ENCODE assay signal across 8 mouse cellular contexts in the genomic region with DNA sequence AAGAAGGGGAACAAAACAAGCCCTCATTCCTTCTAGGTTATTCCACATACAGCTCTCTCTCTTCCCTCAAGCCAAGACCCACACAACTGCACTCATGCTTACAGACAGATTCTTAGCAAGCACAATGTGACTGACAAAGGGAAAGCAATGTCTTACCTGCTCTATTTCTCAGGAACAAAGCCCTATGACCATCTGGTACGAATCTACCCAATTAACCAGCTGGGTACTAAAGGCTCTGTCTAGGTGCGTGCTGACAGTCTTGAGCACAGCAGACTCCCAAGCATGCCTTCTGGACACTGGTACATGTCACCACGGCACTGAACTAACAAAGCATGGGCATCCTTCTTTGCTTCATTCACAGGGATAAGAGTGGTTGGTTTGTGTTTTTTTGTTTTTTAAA.
DNase-seq lines count a peak whose midpoint lies in the region; ATAC-seq and TF ChIP-seq lines count a peak whose summit lies in the region.
"Had no signal": no experiment of that assay in that cellular context is flagged by ENCODE, and none has a peak within 500 bp of the region (broad histone marks: within the 10 kb centered on the region; RNA-seq: fewer than 3 reads in every experiment).

No protein-coding gene starts in this region.

- no peaks in the 10 kb centered on the region for H3K9me3 ChIP-seq in liver, embryonic 11.5 days (ENCODE audit: control insufficient read depth, low read length)
- H3K9me3 ChIP-seq in embryonic facial prominence, embryonic 11.5 days (replicated peaks; ENCODE audit: control insufficient read depth, low read length): no peaks in the 10 kb centered on the region
- H3K9me3 ChIP-seq in liver, postnatal 0 days (ENCODE audit: low read length): no peaks in the 10 kb centered on the region
- H3K9me3 ChIP-seq: heart, embryonic 10.5 days had no signal

- peak overlapping the region; percentile 45; the same call in 1 of the 2 replicates for H3K27ac ChIP-seq in liver, embryonic 11.5 days (ENCODE audit: low read depth, low read length)
- H3K27ac ChIP-seq in embryonic facial prominence, embryonic 11.5 days (replicated peaks; ENCODE audit: low read depth, low read length): no peak overlapping the region
- H3K27ac ChIP-seq in liver, postnatal 0 days (ENCODE audit: low read depth): peak overlapping the region; percentile 81
- H3K27ac ChIP-seq: heart, embryonic 10.5 days had no signal

- peaks cover 55% of the 10 kb centered on the region for H3K4me1 ChIP-seq in liver, embryonic 11.5 days (replicated peaks; ENCODE audit: control insufficient read depth, insufficient read depth, low read length)
- H3K4me1 ChIP-seq in embryonic facial prominence, embryonic 11.5 days (ENCODE audit: control insufficient read depth, insufficient read depth, low read length): no peaks in the 10 kb centered on the region; the same call in 1 of the 2 replicates
- peaks cover 57% of the 10 kb centered on the region for H3K4me1 ChIP-seq in liver, postnatal 0 days (ENCODE audit: insufficient read depth)

- intact Hi-C loops in left cerebral cortex, postnatal 4 days (cut with DNase I): no loop called here

- H3K36me3 ChIP-seq in liver, embryonic 11.5 days (ENCODE audit: control insufficient read depth, insufficient read depth, low read length): no peaks in the 10 kb centered on the region
- no peaks in the 10 kb centered on the region for H3K36me3 ChIP-seq in embryonic facial prominence, embryonic 11.5 days (replicated peaks; ENCODE audit: control insufficient read depth, insufficient read depth, low read depth, low read length)
- H3K36me3 ChIP-seq in liver, postnatal 0 days (replicated peaks; ENCODE audit: insufficient read depth, low read length): no peaks in the 10 kb centered on the region; the same call in 1 of the 2 replicates
- H3K36me3 ChIP-seq: heart, embryonic 10.5 days had no signal

- no peak for TF ChIP-seq POLR2A in brain, embryonic 14.5 days (IDR thresholded peaks at IDR 0.05; ENCODE audit: borderline replicate concordance, extremely low read depth, insufficient read depth, insufficient read length, poor library complexity, severe bottlenecking)

- H3K4me2 ChIP-seq in liver, embryonic 11.5 days: no peak overlapping the region
- H3K4me2 ChIP-seq in embryonic facial prominence, embryonic 11.5 days (ENCODE audit: low read depth, low read length): no peak overlapping the region
- peak overlapping the region; percentile 6; the same call in 1 of the 2 replicates for H3K4me2 ChIP-seq in liver, postnatal 0 days (ENCODE audit: low read depth, low read length)

- TF ChIP-seq CTCF in brain, embryonic 14.5 days (IDR thresholded peaks at IDR 0.05; ENCODE audit: borderline replicate concordance, extremely low read depth, insufficient read depth, insufficient read length): no peak
- TF ChIP-seq CTCF in liver, postnatal 0 days (IDR thresholded peaks at IDR 0.05; ENCODE audit: low read depth): no peak

- no peak for TF ChIP-seq EP300 in liver, postnatal 0 days (IDR thresholded peaks at IDR 0.05; ENCODE audit: low read depth)

- H3K9ac ChIP-seq in liver, embryonic 11.5 days (ENCODE audit: low read depth, low read length): no peak overlapping the region
- no peak overlapping the region for H3K9ac ChIP-seq in embryonic facial prominence, embryonic 11.5 days (replicated peaks; ENCODE audit: low read length)
- no peak overlapping the region for H3K9ac ChIP-seq in liver, postnatal 0 days (replicated peaks)

- ATAC-seq in liver, embryonic 11.5 days (replicated peaks; ENCODE audit: low FRiP score): no peak
- ATAC-seq in embryonic facial prominence, embryonic 11.5 days (replicated peaks; ENCODE audit: insufficient number of reproducible peaks, low FRiP score, low TSS enrichment, low read depth): no peak
- no peak for ATAC-seq in liver, postnatal 0 days

- WGBS in liver, embryonic 11.5 days: 82% methylated on average over 3 of the region's 3 CpGs
- WGBS in embryonic facial prominence, embryonic 11.5 days: 57% methylated on average over 3 of the region's 3 CpGs
- 69% methylated on average over 3 of the region's 3 CpGs for WGBS in liver, postnatal 0 days (ENCODE audit: insufficient replicate concordance)

- DNase-seq in liver, embryonic 11.5 days (ENCODE audit: low spot score): no peak
- no peak for DNase-seq in liver
- DNase-seq in brain, embryonic 14.5 days (ENCODE audit: low read depth): peak; percentile 46
- peak; percentile 25 for DNase-seq in embryonic facial prominence, embryonic 11.5 days (ENCODE audit: low spot score)
- no peak for DNase-seq in liver, postnatal 0 days
- DNase-seq in adrenal gland, postnatal 10 days: no peak
- no peak for DNase-seq in left cerebral cortex, postnatal 4 days

- no peak overlapping the region for H3K4me3 ChIP-seq in liver, embryonic 11.5 days (ENCODE audit: low read depth, low read length)
- H3K4me3 ChIP-seq in embryonic facial prominence, embryonic 11.5 days (ENCODE audit: low read depth, low read length): no peak overlapping the region
- no peak overlapping the region for H3K4me3 ChIP-seq in liver, postnatal 0 days (ENCODE audit: low read depth, low read length)
- H3K4me3 ChIP-seq: heart, embryonic 10.5 days had no signal

- no peaks in the 10 kb centered on the region for H3K27me3 ChIP-seq in liver, embryonic 11.5 days (replicated peaks; ENCODE audit: control insufficient read depth, insufficient read depth, low read length)
- H3K27me3 ChIP-seq in embryonic facial prominence, embryonic 11.5 days (ENCODE audit: control insufficient read depth, insufficient read depth, low read length): no peaks in the 10 kb centered on the region
- H3K27me3 ChIP-seq in liver, postnatal 0 days (ENCODE audit: insufficient read depth, low read length): no peaks in the 10 kb centered on the region

Comparison
In these comparisons a context has a peak if more than half of its experiments do, and no peak if none do; other contexts are left out.
1. DNase-seq: peak in brain, embryonic 14.5 days (single experiment) and embryonic facial prominence, embryonic 11.5 days (single experiment); none in liver, embryonic 11.5 days (single experiment), liver (single experiment), liver, postnatal 0 days (single experiment), adrenal gland, postnatal 10 days (single experiment) and left cerebral cortex, postnatal 4 days (single experiment).